Mouse (Mus musculus): ENCODE measurements around the gene Socs4.

GRCm38 (mm10) chr14:47325965-47326761, 49.4 kb downstream of the Socs4 start:
- TF ChIP-seq CTCF (conservative IDR thresholded peaks at IDR 0.05; ENCODE audit: low read length) (no peak), POU5F1 (IDR thresholded peaks at IDR 0.05; ENCODE audit: borderline replicate concordance, low read length) (no peak), NANOG (IDR thresholded peaks at IDR 0.05; ENCODE audit: borderline replicate concordance, low read length) (no peak)
